ENCODE assay signal across 8 mouse cellular contexts in genomic region chr13:12650020-12650876, GRCm38 (mm10).
A peak's percentile ranks its signal among the peaks of the same experiment; 100 is the strongest.
DNase-seq lines count a peak whose midpoint lies in the region; ATAC-seq and TF ChIP-seq lines count a peak whose summit lies in the region.
"Not testable (repeated sequence)": the region's sequence is repeated elsewhere in the genome, so short reads cannot be mapped to it uniquely, and the experiment has no call there.

No protein-coding gene starts in this region.

- peak overlapping the region; percentile 91 for H3K27ac ChIP-seq in bone marrow macrophage, adult 2 months (ENCODE audit: insufficient read depth, low read depth, low read length)
- H3K27ac ChIP-seq in heart, embryonic 12.5 days (ENCODE audit: poor library complexity, severe bottlenecking); kidney, embryonic 15.5 days; limb, embryonic 15.5 days: not testable (repeated sequence)
- peak overlapping the region; percentile 87 for H3K27ac ChIP-seq in midbrain, embryonic 15.5 days

- DNase-seq in 416B (ENCODE audit: low read depth): peak; percentile 27
- peak; percentile 59 to 63 for DNase-seq in spleen, postnatal 36 days (ENCODE audit: low spot score in 2 of 2)

- WGBS in heart, embryonic 12.5 days: under 1% methylated on average over 58 of the region's 79 CpGs
- WGBS in kidney, embryonic 15.5 days: under 1% methylated on average over 61 of the region's 79 CpGs
- WGBS in limb, embryonic 15.5 days: under 1% methylated on average over 65 of the region's 79 CpGs
- under 1% methylated on average over 58 of the region's 79 CpGs for whole genome bisulfite sequencing in midbrain, embryonic 15.5 days

- not testable (repeated sequence) for TF ChIP-seq POLR2A in bone marrow macrophage, adult 2 months (IDR thresholded peaks at IDR 0.05; ENCODE audit: borderline replicate concordance, low read depth, low read length)

- TF ChIP-seq CTCF in bone marrow macrophage, adult 2 months (IDR thresholded peaks at IDR 0.05; ENCODE audit: low read depth, low read length): not testable (repeated sequence)

- peak overlapping the region; percentile 65 for H3K4me2 ChIP-seq in heart, embryonic 12.5 days
- H3K4me2 ChIP-seq in kidney, embryonic 15.5 days: peak overlapping the region; percentile 61
- H3K4me2 ChIP-seq in limb, embryonic 15.5 days: peak overlapping the region; percentile 52
- H3K4me2 ChIP-seq in midbrain, embryonic 15.5 days: peak overlapping the region; percentile 53

- H3K36me3 ChIP-seq in erythroblast, embryonic 14.5 days (ENCODE audit: control insufficient read depth); heart, embryonic 12.5 days; kidney, embryonic 15.5 days; limb, embryonic 15.5 days; midbrain, embryonic 15.5 days (replicated peaks): not testable (repeated sequence)

- peak; percentile 93 for ATAC-seq in heart, embryonic 12.5 days (ENCODE audit: insufficient number of reproducible peaks, low FRiP score)
- ATAC-seq in kidney, embryonic 15.5 days (replicated peaks; ENCODE audit: low FRiP score): peak; percentile 94
- peak; percentile 80 for ATAC-seq in limb, embryonic 15.5 days (ENCODE audit: insufficient number of reproducible peaks, low FRiP score, low TSS enrichment, low read depth)
- ATAC-seq in midbrain, embryonic 15.5 days (replicated peaks): peak; percentile 93

- H3K27me3 ChIP-seq in erythroblast, embryonic 14.5 days (ENCODE audit: control insufficient read depth); heart, embryonic 12.5 days (replicated peaks); kidney, embryonic 15.5 days; limb, embryonic 15.5 days; midbrain, embryonic 15.5 days (replicated peaks): not testable (repeated sequence)

- not testable (repeated sequence) for H3K4me1 ChIP-seq in bone marrow macrophage, adult 2 months (ENCODE audit: control insufficient read depth, insufficient read depth, low read length); erythroblast, embryonic 14.5 days (ENCODE audit: control insufficient read depth); heart, embryonic 12.5 days (replicated peaks); kidney, embryonic 15.5 days; limb, embryonic 15.5 days; midbrain, embryonic 15.5 days

- H3K9me3 ChIP-seq in erythroblast, embryonic 14.5 days (ENCODE audit: control insufficient read depth, low read length); heart, embryonic 12.5 days (replicated peaks); kidney, embryonic 15.5 days (replicated peaks); limb, embryonic 15.5 days; midbrain, embryonic 15.5 days: not testable (repeated sequence)

- H3K4me3 ChIP-seq in bone marrow macrophage, adult 2 months (ENCODE audit: insufficient read depth, low read length): peak overlapping the region; percentile 79
- peak overlapping the region; percentile 38 for H3K4me3 ChIP-seq in erythroblast, embryonic 14.5 days (replicated peaks)
- peak overlapping the region; percentile 53 for H3K4me3 ChIP-seq in heart, embryonic 12.5 days
- H3K4me3 ChIP-seq in kidney, embryonic 15.5 days (replicated peaks): peak overlapping the region; percentile 49
- peak overlapping the region; percentile 45 for H3K4me3 ChIP-seq in limb, embryonic 15.5 days
- peak overlapping the region; percentile 46 for H3K4me3 ChIP-seq in midbrain, embryonic 15.5 days

- H3K9ac ChIP-seq in heart, embryonic 12.5 days; limb, embryonic 15.5 days: not testable (repeated sequence)
- H3K9ac ChIP-seq in kidney, embryonic 15.5 days: peak overlapping the region; percentile 42; the same call in 1 of the 2 replicates
- peak overlapping the region; percentile 53; the same call in 1 of the 2 replicates for H3K9ac ChIP-seq in midbrain, embryonic 15.5 days
